Mouse (Mus musculus) brown adipose tissue, adult 24 weeks (tissue): ENCODE measurements at regions not wholly inside any gene's neighbourhood (a gene's known extent, or its start where the extent isn't known, plus 50 kb on each side); places are given as distances from the start of the nearest gene placed in this dataset.

ENCODE experiments used
- H3K27ac ChIP-seq: fragments of 200-500 bp; replicated peaks from 2 replicates; pipeline ENCODE4 v1.5.1; 2012; ENCODE audit warnings: low read depth, mild to moderate bottlenecking, low read length
- H3K4me1 ChIP-seq: fragments of 200-500 bp; 2 replicates; pipeline ENCODE4 v1.6.1; 2012; ENCODE audit warnings: low read length, mixed read lengths; ENCODE audit not compliant: control insufficient read depth, insufficient read depth, insufficient read length
- H3K4me3 ChIP-seq: fragments of 200-500 bp; 2 replicates; pipeline ENCODE4 v1.5.1; 2012; ENCODE audit warnings: low read depth, mild to moderate bottlenecking, low read length, moderate library complexity; ENCODE audit not compliant: insufficient read depth

DNA sequence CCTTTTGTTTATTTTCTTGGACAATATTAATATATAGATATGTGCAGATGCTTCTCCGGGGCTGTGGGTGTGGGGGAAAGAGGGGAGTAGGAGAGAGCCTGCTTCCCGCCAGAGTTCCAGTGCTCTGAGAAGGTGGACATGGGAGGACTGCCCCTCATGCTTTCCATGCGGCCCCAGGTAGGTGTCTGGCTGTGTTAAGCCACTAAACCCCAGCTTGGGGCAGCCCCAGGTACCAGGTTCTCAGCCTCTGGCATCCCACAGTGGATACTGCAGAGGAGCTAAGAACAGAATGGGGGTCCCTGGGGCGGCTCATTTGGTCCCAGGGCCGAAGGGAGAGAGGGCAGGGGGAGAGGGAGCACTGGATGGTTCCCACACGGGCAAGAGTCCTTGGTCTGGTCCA lies 361.9 kb upstream of the Hs6st1 start:
- no peak overlapping the region for H3K27ac ChIP-seq
- no peak overlapping the region for H3K4me3 ChIP-seq
- no peaks in the 10 kb centered on the region for H3K4me1 ChIP-seq

DNA sequence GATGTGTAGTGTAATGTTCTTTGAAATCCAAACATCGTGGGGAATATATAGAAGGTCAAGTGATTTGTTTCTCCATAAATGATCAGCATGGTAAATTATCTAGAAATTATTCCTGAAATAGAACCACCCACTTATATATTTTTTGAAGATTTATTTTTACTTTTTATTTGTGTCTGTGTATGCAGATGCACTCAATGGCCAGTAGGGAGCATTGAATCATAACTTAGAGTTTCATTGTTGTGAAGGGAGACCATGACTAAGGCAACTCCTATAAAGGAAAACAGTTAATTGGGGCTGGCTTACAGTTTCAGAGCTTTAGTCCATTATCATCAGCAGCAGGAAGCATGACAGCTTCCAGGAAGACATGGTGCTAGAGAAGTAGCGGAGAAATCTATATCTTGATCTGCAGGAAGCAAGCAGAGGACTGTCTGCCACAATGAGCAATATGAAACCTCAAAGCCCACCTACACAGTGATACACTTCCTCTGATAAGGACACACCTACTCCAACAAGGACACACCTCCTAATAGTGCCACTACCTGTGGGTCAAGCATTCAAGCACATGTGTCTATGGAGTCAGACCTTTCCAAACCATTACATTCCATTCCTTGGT lies 359.9 kb upstream of the Hs6st1 start:
- H3K4me3 ChIP-seq: no peak overlapping the region
- H3K4me1 ChIP-seq: no peaks in the 10 kb centered on the region
- H3K27ac ChIP-seq: no peak overlapping the region

DNA sequence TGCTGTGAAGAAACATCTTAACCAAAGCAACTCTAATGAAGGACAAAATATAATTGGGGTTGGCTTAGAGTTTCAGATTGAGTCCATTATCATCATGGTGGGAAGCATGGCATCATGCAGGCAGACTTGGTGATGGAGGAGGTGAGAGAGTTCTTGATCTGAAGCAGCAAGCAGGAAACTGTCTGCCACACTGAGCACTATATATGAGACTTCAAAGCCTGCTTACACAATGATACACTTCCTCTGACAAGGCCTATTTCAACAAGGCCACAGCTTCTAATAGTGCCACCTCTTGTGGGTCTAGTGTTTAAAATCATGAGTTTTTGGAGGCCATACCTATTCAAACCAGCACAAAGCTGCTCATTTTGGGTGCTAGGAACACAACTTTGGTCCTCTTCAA lies 359.0 kb upstream of the Hs6st1 start:
- Histone ChIP-seq H3K4me3 (no peak overlapping the region), H3K27ac (no peak overlapping the region), H3K4me1 (no peaks in the 10 kb centered on the region)

DNA sequence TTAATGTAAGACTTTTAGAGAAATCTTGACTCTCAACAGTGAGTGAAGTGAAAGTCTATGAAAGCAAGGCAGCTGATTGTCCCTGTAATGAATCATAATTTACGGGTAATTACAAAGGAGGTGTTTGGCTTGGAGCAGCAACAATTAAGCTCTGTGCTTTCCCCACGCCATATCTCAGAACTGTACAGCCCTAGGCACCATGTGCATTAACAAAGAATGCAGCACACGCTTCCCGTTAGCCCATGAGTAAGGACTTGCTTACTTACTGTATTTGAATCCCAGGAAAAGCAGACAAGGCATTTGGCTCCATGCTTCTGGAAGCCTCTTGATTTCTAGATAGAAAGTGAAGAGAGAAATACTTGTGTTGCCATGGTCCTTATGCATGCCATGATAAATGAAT lies 354.2 kb upstream of the Hs6st1 start:
- no peaks in the 10 kb centered on the region for H3K4me1 ChIP-seq
- H3K27ac ChIP-seq: no peak overlapping the region
- no peak overlapping the region for H3K4me3 ChIP-seq

DNA sequence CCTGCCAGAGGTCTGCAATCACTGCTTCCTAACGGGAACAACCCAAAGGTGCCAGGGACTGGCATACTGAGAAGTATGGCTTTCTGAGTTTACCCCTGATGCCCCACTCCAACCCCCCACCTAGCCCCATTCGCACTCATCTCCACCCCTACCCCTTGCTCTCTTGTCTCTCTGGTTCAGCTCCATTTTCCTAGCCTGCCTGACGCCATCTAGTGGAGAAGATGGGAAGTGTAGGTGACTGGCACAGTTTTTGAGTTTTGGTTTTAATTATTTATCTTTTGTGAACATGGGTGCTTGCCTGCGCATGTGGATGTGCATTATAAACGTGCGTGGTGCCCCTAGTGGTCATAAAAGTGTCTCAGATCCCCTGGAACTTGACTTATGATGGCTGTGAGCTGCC lies 352.3 kb upstream of the Hs6st1 start:
- Histone ChIP-seq H3K4me3 (no peak overlapping the region), H3K4me1 (no peaks in the 10 kb centered on the region), H3K27ac (no peak overlapping the region)

DNA sequence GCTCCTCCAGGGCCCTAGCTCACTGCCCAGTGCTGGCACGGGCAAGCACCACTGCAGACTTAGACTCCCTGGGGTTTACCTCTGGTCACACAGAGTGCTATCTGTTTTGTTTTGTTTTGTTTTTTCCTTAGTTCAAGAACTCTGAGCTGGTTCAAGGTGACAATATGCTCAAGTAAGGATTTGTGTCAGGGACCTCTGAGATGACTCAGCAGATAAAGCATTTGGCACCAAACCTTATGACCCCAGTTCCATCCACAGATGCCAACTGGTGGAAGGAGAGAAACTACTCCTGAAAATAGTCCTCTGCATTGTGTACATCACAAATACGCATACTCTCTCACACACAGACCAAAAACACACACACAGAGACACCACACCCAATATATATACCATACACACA lies 351.0 kb upstream of the Hs6st1 start:
- Histone ChIP-seq H3K27ac (no peak overlapping the region), H3K4me1 (no peaks in the 10 kb centered on the region), H3K4me3 (no peak overlapping the region)

DNA sequence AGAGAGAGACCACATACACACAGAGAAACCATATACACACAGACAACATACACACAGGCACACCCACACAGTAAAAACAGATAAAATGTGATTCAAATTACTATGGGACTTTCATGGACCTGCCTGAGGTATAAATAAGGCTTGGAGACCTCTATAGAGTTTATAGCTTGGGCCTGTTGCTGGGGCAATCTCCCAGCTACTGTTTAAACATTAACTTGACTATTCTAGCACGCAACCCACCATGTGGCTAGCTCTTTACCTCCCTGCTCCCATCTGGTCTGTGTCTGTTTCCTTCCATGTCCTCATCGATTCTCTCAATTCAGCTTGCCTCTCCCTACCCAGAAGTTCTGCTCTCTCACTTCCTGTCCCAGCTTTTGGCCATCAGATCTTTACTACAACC lies 350.5 kb upstream of the Hs6st1 start:
- no peak overlapping the region for H3K27ac ChIP-seq
- H3K4me3 ChIP-seq: no peak overlapping the region
- no peaks in the 10 kb centered on the region for H3K4me1 ChIP-seq

DNA sequence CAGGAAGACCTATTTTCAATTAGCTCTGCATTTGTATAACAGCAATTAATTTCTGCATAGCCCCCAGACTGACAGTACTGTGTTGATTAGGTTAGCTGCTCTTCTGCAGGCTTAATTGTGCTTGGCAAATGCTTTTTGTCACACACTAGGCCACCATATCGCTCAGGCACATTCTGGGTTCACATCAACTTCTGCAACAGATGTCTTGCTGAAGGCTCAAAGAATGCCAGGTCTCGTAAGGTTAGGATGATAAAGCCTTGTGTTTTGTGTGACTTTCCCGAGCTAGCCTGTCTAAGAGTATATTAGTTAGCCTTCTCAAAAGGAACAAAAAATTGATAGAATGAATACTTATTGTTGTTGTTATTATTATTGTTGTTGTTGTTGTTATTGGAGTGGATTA lies 348.1 kb upstream of the Hs6st1 start:
- Histone ChIP-seq H3K4me1 (no peaks in the 10 kb centered on the region), H3K27ac (no peak overlapping the region)

DNA sequence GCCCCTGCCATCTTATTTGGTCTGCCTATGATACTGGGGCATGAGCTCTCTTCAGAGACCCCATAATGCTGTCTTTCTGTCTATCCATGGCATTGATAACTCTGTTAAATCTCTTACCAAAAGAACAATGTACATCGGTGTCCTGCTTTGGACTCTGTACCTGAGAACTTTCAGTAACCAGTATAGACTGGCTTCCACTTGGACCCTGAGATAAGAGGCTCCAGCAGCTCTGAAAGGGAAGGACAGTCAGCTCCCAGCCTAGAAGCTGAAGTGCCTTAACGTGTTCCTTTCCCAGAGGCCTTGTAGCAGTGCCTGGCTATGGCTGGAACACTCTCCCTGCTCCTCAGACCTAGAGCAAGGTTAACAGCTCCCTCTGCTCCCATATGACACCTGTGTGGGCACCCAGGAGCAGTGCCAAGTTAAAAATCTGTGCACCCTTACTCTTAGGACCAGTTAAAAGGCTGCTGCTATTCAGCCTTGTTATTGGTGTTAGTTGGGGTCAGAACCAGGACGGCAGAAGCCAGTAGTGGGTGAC lies 343.8 kb upstream of the Hs6st1 start:
- Histone ChIP-seq H3K4me1 (no peaks in the 10 kb centered on the region), H3K4me3 (no peak overlapping the region), H3K27ac (no peak overlapping the region)

More for the DNA sequence above, 348.1 kb upstream of the Hs6st1 start:
- no peak overlapping the region for H3K4me3 ChIP-seq

DNA sequence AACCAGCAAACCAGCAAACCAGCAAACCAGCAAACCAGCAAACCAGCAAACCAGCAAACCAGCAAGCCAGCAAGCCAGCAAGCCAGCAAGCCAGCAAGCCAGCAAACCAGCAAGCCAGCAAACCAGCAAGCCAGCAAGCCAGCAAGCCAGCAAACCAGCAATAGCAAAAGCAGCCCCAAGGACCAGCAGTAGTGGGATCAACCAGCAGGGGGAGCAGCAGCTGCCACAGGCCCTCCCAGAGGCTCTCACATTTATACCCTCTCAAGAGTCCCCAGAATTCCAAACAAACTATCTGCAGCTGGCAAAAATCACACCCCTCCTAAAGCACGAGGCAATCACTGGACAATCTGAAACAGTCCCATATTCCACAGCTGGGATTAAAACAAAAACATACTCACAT lies 341.6 kb upstream of the Hs6st1 start:
- no peak overlapping the region for H3K27ac ChIP-seq
- H3K4me1 ChIP-seq: no peaks in the 10 kb centered on the region
- no peak overlapping the region for H3K4me3 ChIP-seq

DNA sequence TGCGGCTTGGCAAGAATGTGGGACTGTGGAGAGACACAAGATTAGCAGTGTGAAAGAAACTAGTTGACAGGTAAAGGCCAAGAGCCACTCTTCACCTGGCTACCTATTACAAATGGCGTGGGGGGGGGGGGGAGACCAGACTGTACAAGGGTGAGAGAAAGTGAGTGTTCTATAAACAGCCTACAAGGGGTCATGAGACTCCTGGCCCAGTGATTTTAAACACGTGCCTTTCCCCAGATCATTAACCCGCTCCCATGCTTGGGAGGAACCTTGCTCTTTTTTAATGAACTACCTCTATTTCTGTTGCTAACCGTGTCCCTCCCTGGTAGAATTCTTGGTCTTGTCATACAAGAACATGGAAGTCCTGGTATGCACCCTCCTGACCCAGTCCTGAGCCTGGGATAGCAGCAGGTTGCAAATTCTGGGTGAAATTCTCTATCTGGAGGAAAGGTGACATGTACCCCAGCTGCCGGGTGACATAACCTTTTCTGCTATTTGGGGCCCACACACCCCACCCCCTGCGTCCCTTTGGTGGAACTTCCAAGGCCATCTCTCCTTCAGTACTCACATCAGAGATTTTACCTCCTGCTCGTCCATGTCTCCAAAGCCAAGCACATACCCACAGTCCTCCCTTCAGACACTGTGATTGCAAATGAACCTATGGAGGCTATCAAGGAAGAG lies 340.8 kb upstream of the Hs6st1 start:
- H3K27ac ChIP-seq: no peak overlapping the region
- H3K4me3 ChIP-seq: no peak overlapping the region
- H3K4me1 ChIP-seq: no peaks in the 10 kb centered on the region

DNA sequence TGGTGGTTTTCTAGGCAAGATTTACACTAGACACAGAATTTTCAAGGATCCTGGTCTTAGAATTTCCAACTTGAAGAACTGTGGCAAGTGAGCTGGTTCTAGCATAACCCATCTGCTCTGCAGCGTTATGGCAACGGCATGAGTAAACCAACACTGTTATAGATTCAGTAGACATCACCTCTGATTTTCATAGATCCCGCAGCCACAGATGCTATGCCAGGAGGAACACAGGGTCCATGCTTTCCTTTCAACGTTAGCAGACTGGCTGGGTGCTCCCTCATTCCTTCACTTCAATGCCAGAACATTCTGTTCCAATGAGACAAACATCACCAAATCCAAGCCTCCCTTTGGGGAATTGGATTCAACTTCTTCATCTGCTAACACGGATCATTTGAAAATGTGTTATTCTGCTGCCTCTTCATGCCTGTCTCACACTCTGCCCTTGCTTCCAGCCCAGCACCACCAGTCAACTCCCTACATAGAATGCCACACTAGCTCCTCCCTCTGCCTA lies 338.4 kb upstream of the Hs6st1 start:
- no peak overlapping the region for H3K27ac ChIP-seq
- no peak overlapping the region for H3K4me3 ChIP-seq
- H3K4me1 ChIP-seq: no peaks in the 10 kb centered on the region

DNA sequence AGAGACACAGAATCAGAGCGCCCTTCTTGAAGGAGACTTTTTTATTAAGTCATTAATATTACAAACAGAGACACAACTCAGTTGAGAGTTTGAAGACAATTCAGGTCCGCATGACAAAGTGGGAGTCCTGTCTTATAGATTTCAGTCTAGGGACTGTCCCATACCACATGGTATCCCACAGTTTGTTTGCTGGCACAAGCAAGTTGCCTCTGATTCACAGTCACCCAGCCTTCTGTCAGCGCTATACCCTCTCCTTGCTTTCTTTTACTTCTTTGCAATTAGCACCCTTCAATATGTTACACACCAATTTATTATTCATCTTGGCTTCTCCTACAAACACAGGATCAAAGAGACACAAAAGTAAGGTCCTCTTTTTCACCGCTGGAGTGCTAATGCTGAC lies 337.9 kb upstream of the Hs6st1 start:
- Histone ChIP-seq H3K27ac (no peak overlapping the region), H3K4me1 (no peaks in the 10 kb centered on the region), H3K4me3 (no peak overlapping the region)

DNA sequence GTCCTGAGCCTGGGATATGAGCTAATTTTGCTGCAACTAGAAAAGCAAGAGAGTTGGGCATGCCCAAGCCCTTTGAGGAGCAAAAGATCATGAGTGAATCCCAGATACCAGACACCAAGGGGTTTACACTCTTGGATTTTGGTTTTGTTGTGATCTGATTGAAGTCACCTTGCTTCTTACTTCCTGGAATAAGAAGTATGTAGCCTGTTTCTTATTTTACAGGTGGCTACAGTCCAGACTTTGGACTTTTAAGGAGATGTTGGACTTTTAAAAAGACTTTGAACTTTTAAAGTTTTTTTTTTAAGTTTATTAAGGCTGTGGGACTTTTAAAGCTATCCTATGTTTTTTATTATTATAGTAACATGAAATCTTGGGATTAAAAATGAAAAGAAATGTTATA lies 332.0 kb upstream of the Hs6st1 start:
- no peaks in the 10 kb centered on the region for H3K4me1 ChIP-seq
- no peak overlapping the region for H3K27ac ChIP-seq

DNA sequence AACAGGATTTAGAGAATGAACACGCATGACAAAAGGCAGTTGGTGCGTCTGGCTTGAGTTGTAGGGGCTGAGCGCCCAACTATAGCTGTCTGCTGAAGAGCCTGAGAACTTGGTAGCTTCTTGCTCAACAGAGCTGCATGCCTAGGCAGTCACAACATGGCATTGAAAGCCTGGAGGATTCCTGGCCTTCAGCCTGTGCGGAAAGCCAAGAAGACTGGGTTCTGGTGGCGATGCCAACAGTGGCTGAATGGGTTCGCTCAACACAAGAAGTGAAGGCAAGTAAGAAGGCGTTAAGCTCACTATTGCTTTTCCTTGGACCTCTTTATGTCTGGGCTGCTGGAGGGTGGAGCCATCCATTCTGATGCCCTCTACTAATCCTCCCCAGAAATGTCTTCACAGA lies 318.6 kb upstream of the Hs6st1 start:
- H3K4me1 ChIP-seq: peaks cover 4% of the 10 kb centered on the region; the same call in 1 of the 2 replicates
- 0 out of 2 replicates have a peak overlapping the region, but pooled peaks have one; percentile 6 for H3K27ac ChIP-seq
- H3K4me3 ChIP-seq: no peak overlapping the region

More for the DNA sequence above, 332.0 kb upstream of the Hs6st1 start:
- no peak overlapping the region for H3K4me3 ChIP-seq

DNA sequence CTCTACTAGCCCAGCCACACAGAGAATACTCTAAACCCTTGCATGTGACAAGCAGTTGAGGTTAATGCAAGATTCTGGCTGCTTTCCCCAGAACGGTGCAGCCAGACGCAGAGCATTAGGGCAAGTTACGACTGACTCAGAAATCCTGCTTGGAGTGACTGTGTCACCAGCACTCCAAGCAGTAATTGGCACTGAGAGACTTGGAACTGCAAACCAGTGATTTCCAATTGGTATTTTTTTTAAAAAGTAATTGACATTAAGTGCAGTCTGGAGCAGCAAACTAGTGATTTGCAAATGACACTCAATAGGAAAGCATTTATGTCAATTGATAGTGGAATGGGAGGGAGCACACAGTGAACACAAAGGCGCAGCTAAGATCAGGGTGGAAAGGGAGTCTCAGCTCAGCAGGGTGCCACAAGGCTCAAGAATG lies 318.1 kb upstream of the Hs6st1 start:
- Histone ChIP-seq H3K4me1 (peaks cover 4% of the 10 kb centered on the region; the same call in 1 of the 2 replicates), H3K27ac (0 out of 2 replicates have a peak overlapping the region, but pooled peaks have one; percentile 6), H3K4me3 (no peak overlapping the region)
